Comparison of ENCODE assay signal across 9 mouse cellular contexts in the genomic region with DNA sequence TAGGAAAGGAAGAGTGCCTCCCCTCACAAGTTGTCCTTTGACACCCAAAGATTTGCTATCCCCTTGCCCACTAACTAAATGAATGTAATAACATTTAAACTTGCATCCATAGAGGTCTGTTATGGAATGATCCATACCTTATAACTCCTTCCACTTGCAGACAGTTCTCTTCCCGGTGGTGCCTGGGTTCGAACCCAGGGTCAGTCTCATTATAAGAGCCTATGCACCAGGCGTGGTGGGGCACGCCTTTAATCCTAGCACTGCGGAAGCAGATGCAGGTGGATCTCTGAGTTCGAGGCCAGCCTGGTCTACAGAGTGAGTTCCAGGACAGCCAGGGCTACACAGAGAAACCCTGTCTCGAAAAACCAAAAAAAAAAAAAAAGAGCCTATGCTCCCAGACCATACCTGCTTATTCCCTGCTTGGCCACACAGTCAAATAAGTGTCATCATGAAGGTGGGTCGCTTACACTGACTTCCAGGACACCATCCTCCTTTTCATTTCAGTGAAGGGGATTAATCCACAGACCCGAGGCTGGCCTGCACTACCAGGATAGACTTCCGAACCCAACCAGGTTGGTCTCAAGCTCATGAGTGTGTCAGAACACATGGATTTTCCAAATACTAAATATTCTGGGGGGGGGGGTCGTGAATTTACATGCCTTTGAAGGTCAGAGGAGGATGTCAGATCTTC. TPM values are rescaled to one million over a fixed set of nuclear protein-coding genes. Genes with fewer than 3 reads are reported as not detected.
DNase-seq lines count a peak whose midpoint lies in the region; ATAC-seq and TF ChIP-seq lines count a peak whose summit lies in the region.
"Had no signal": no experiment of that assay in that cellular context is flagged by ENCODE, and none has a peak within 500 bp of the region (broad histone marks: within the 10 kb centered on the region; RNA-seq: fewer than 3 reads in every experiment).

No protein-coding gene starts in this region.

- TF ChIP-seq POLR2A in ES-Bruce4 (IDR thresholded peaks at IDR 0.05; ENCODE audit: insufficient read depth, low read length) = no peak

- peaks cover 33% of the 10 kb centered on the region for H3K36me3 ChIP-seq in hindbrain, embryonic 12.5 days
- no peaks in the 10 kb centered on the region for H3K36me3 ChIP-seq in hindbrain, embryonic 11.5 days (ENCODE audit: control insufficient read depth, insufficient read depth, low read length)
- peaks cover 37% of the 10 kb centered on the region for H3K36me3 ChIP-seq in E14TG2a.4 (ENCODE audit: insufficient read depth, low read length)
- H3K36me3 ChIP-seq in ES-Bruce4 (ENCODE audit: control insufficient read depth, insufficient read depth, low read length, poor library complexity, severe bottlenecking) = peaks cover 15% of the 10 kb centered on the region
- H3K36me3 ChIP-seq in hindbrain, postnatal 0 days (ENCODE audit: insufficient read depth, low read length) = peaks cover 14% of the 10 kb centered on the region
- peaks cover 23% of the 10 kb centered on the region for H3K36me3 ChIP-seq in kidney, embryonic 16.5 days (ENCODE audit: insufficient read depth, low read length)

- peaks cover 24% of the 10 kb centered on the region for H3K27me3 ChIP-seq in hindbrain, embryonic 12.5 days
- H3K27me3 ChIP-seq in hindbrain, embryonic 11.5 days (ENCODE audit: control insufficient read depth, insufficient read depth, low read length) = peaks cover 20% of the 10 kb centered on the region
- H3K27me3 ChIP-seq in E14TG2a.4 (ENCODE audit: insufficient read depth, low read length) = no peaks in the 10 kb centered on the region; the same call in 1 of the 2 replicates
- H3K27me3 ChIP-seq in ES-Bruce4 (ENCODE audit: control insufficient read depth, insufficient read depth, low read length, poor library complexity, severe bottlenecking) = no peaks in the 10 kb centered on the region
- no peaks in the 10 kb centered on the region for H3K27me3 ChIP-seq in hindbrain, postnatal 0 days (ENCODE audit: insufficient read depth, low read length)
- peaks cover 20% of the 10 kb centered on the region for H3K27me3 ChIP-seq in kidney, embryonic 16.5 days (ENCODE audit: insufficient read depth, low read length)

- H3K27ac ChIP-seq in hindbrain, embryonic 12.5 days = no peak overlapping the region
- H3K27ac ChIP-seq in hindbrain, embryonic 11.5 days (ENCODE audit: low read depth, low read length) = no peak overlapping the region
- 0 out of 2 replicates have a peak overlapping the region, but pooled peaks have one; percentile 4 for H3K27ac ChIP-seq in ES-Bruce4 (ENCODE audit: insufficient read depth, low read length)
- H3K27ac ChIP-seq in hindbrain, postnatal 0 days = peak overlapping the region; percentile 97; the same call in 1 of the 2 replicates
- H3K27ac ChIP-seq in kidney, embryonic 16.5 days (ENCODE audit: low read length) = no peak overlapping the region

- H3K9me3 ChIP-seq in hindbrain, embryonic 12.5 days (replicated peaks) = no peaks in the 10 kb centered on the region
- H3K9me3 ChIP-seq in hindbrain, embryonic 11.5 days (ENCODE audit: control insufficient read depth, low read length) = no peaks in the 10 kb centered on the region
- H3K9me3 ChIP-seq in E14TG2a.4 (ENCODE audit: low read length) (no peaks in the 10 kb centered on the region), ES-Bruce4 (replicated peaks; ENCODE audit: control insufficient read depth, insufficient read depth, low read length, poor library complexity, severe bottlenecking) (no peaks in the 10 kb centered on the region)
- H3K9me3 ChIP-seq in hindbrain, postnatal 0 days (ENCODE audit: low read length) = no peaks in the 10 kb centered on the region
- no peaks in the 10 kb centered on the region for H3K9me3 ChIP-seq in kidney, embryonic 16.5 days (ENCODE audit: low read length)

- 74% methylated on average over 11 of the region's 11 CpGs for WGBS in hindbrain, embryonic 12.5 days
- 77% methylated on average over 11 of the region's 11 CpGs for WGBS in hindbrain, embryonic 11.5 days
- WGBS in hindbrain, postnatal 0 days = 78% methylated on average over 11 of the region's 11 CpGs
- WGBS in kidney, embryonic 16.5 days = 74% methylated on average over 11 of the region's 11 CpGs

- H3K4me1 ChIP-seq in hindbrain, embryonic 12.5 days = peaks cover 51% of the 10 kb centered on the region
- H3K4me1 ChIP-seq in hindbrain, embryonic 11.5 days (replicated peaks; ENCODE audit: control insufficient read depth, insufficient read depth, low read length) = peaks cover 24% of the 10 kb centered on the region
- H3K4me1 ChIP-seq in E14TG2a.4 (replicated peaks; ENCODE audit: low read depth, low read length) = peaks cover 81% of the 10 kb centered on the region
- no peaks in the 10 kb centered on the region for H3K4me1 ChIP-seq in ES-Bruce4 (ENCODE audit: control insufficient read depth, insufficient read depth, low read length)
- H3K4me1 ChIP-seq in hindbrain, postnatal 0 days (ENCODE audit: insufficient read depth, low read length) = peaks cover 24% of the 10 kb centered on the region
- peaks cover 49% of the 10 kb centered on the region for H3K4me1 ChIP-seq in kidney, embryonic 16.5 days (ENCODE audit: insufficient read depth, low read length)

- H3K9ac ChIP-seq in hindbrain, embryonic 12.5 days = no peak overlapping the region
- H3K9ac ChIP-seq in hindbrain, embryonic 11.5 days (ENCODE audit: low read depth, low read length) = no peak overlapping the region
- H3K9ac ChIP-seq in ES-Bruce4 (ENCODE audit: low read depth, poor library complexity, severe bottlenecking) = no peak overlapping the region
- no peak overlapping the region for H3K9ac ChIP-seq in hindbrain, postnatal 0 days (replicated peaks; ENCODE audit: low read length)
- no peak overlapping the region for H3K9ac ChIP-seq in kidney, embryonic 16.5 days (replicated peaks; ENCODE audit: low read length)

- 0 out of 2 replicates have a peak overlapping the region, but pooled peaks have one; percentile 72 for H3K4me3 ChIP-seq in hindbrain, embryonic 12.5 days
- no peak overlapping the region for H3K4me3 ChIP-seq in hindbrain, embryonic 11.5 days (ENCODE audit: low read depth, low read length)
- peak overlapping the region; percentile 90; the same call in 1 of the 2 replicates for H3K4me3 ChIP-seq in E14TG2a.4 (replicated peaks; ENCODE audit: low read length)
- no peak overlapping the region for H3K4me3 ChIP-seq in ES-Bruce4 (ENCODE audit: low read depth, low read length)
- no peak overlapping the region for H3K4me3 ChIP-seq in hindbrain, postnatal 0 days (ENCODE audit: low read length)
- no peak overlapping the region; the same call in 1 of the 2 replicates for H3K4me3 ChIP-seq in kidney, embryonic 16.5 days (ENCODE audit: low read length)

- TF ChIP-seq EP300 in ES-Bruce4 (IDR thresholded peaks at IDR 0.05; ENCODE audit: insufficient read depth, low read depth, low read length) = no peak

- no peak for ATAC-seq in hindbrain, embryonic 12.5 days (ENCODE audit: low FRiP score)
- no peak for ATAC-seq in hindbrain, embryonic 11.5 days (ENCODE audit: low FRiP score)
- ATAC-seq in hindbrain, postnatal 0 days = no peak
- no peak for ATAC-seq in kidney, embryonic 16.5 days (ENCODE audit: low FRiP score, low TSS enrichment)
- ATAC-seq in megakaryocyte-erythroid progenitor cell, adult 5-6 weeks (replicated peaks; ENCODE audit: low FRiP score, low TSS enrichment, poor library complexity, severe bottlenecking) = no peak

- no peak for TF ChIP-seq CTCF in E14TG2a.4 (conservative IDR thresholded peaks at IDR 0.05; ENCODE audit: low read length)
- TF ChIP-seq CTCF in ES-Bruce4 (IDR thresholded peaks at IDR 0.05; ENCODE audit: low read depth, low read length) = no peak
- TF ChIP-seq CTCF in hindbrain, postnatal 0 days (IDR thresholded peaks at IDR 0.05; ENCODE audit: low read depth) = no peak

- DNase-seq in hindbrain, embryonic 11.5 days (ENCODE audit: low spot score) = no peak
- DNase-seq in hindbrain, postnatal 0 days (ENCODE audit: low spot score) = no peak
- DNase-seq in urinary bladder, adult 2 months (ENCODE audit: low spot score) = no peak
- DNase-seq: heart, adult 2 months had no signal

- no peak overlapping the region for H3K4me2 ChIP-seq in hindbrain, embryonic 12.5 days (replicated peaks)
- no peak overlapping the region for H3K4me2 ChIP-seq in hindbrain, embryonic 11.5 days (replicated peaks; ENCODE audit: low read depth, low read length)
- H3K4me2 ChIP-seq in hindbrain, postnatal 0 days (ENCODE audit: low read depth, low read length) = no peak overlapping the region
- H3K4me2 ChIP-seq in kidney, embryonic 16.5 days (replicated peaks; ENCODE audit: low read depth, low read length) = no peak overlapping the region

RNA-seq across cellular contexts. Expression of gene Cbarp, which starts 0.5 kb away (rescaled TPM):
- 18.4 and 22.3 TPM in 2 replicates for polyA plus RNA-seq in hindbrain, embryonic 12.5 days (2016; fragmentation: Nextera tagmentation; extraction: Ambion mirVana)
- polyA plus RNA-seq in hindbrain, embryonic 11.5 days (2014; fragmentation: Nextera tagmentation; extraction: Ambion mirVana) = 15.1 and 16.7 TPM in 2 replicates
- 29.8 and 33.4 TPM in 2 replicates for polyA plus RNA-seq in ES-Bruce4 (2011; ENCODE audit: insufficient read depth, insufficient read length, low read depth, missing spikeins)
- total RNA-seq in hindbrain, postnatal 0 days (2014; rRNA removed) = 270 and 288 TPM in 2 replicates
- 95.5 and 106 TPM in 2 replicates for polyA plus RNA-seq in hindbrain, postnatal 0 days (2015; fragmentation: Nextera tagmentation; extraction: Ambion mirVana)
- polyA plus RNA-seq in urinary bladder, adult 2 months (2012; rRNA removed) = 9.2 and 12.2 TPM in 2 replicates
- polyA plus RNA-seq in kidney, embryonic 16.5 days (2015; fragmentation: Nextera tagmentation; extraction: Ambion mirVana) = 6.4 and 7.3 TPM in 2 replicates
- total RNA-seq in megakaryocyte-erythroid progenitor cell, adult 5-6 weeks (2014; fragmentation: Nextera tagmentation) = 5.2 and 10.5 TPM in 2 replicates
- total RNA-seq in megakaryocyte-erythroid progenitor cell, adult 5-6 weeks (2017) = 3.7 TPM in 1 of 2 replicates, not detected in the other

RNA-seq across cellular contexts. Expression of gene Atp5d, which starts 1.7 kb away (rescaled TPM):
- 351 and 385 TPM in 2 replicates for polyA plus RNA-seq in hindbrain, embryonic 12.5 days (2016; fragmentation: Nextera tagmentation; extraction: Ambion mirVana)
- 364 and 371 TPM in 2 replicates for polyA plus RNA-seq in hindbrain, embryonic 11.5 days (2014; fragmentation: Nextera tagmentation; extraction: Ambion mirVana)
- polyA plus RNA-seq in ES-Bruce4 (2011; ENCODE audit: insufficient read depth, insufficient read length, low read depth, missing spikeins) = 242 and 255 TPM in 2 replicates
- total RNA-seq in hindbrain, postnatal 0 days (2014; rRNA removed) = 273 and 303 TPM in 2 replicates
- 733 and 736 TPM in 2 replicates for polyA plus RNA-seq in hindbrain, postnatal 0 days (2015; fragmentation: Nextera tagmentation; extraction: Ambion mirVana)
- polyA plus RNA-seq in urinary bladder, adult 2 months (2012; rRNA removed) = 367 and 372 TPM in 2 replicates
- polyA plus RNA-seq in kidney, embryonic 16.5 days (2015; fragmentation: Nextera tagmentation; extraction: Ambion mirVana) = 676 and 688 TPM in 2 replicates
- total RNA-seq in megakaryocyte-erythroid progenitor cell, adult 5-6 weeks (2014; fragmentation: Nextera tagmentation) = 282 and 325 TPM in 2 replicates
- total RNA-seq in megakaryocyte-erythroid progenitor cell, adult 5-6 weeks (2017) = 29.3 and 49.3 TPM in 2 replicates

RNA-seq across cellular contexts. Expression of gene Midn, which starts 8.0 kb away (rescaled TPM):
- polyA plus RNA-seq in hindbrain, embryonic 12.5 days (2016; fragmentation: Nextera tagmentation; extraction: Ambion mirVana) = 42.1 and 54.5 TPM in 2 replicates
- polyA plus RNA-seq in hindbrain, embryonic 11.5 days (2014; fragmentation: Nextera tagmentation; extraction: Ambion mirVana) = 66.7 and 67.1 TPM in 2 replicates
- polyA plus RNA-seq in ES-Bruce4 (2011; ENCODE audit: insufficient read depth, insufficient read length, low read depth, missing spikeins) = 67.4 and 73.2 TPM in 2 replicates
- 146 and 172 TPM in 2 replicates for total RNA-seq in hindbrain, postnatal 0 days (2014; rRNA removed)
- 14.7 and 15.8 TPM in 2 replicates for polyA plus RNA-seq in hindbrain, postnatal 0 days (2015; fragmentation: Nextera tagmentation; extraction: Ambion mirVana)
- 21.2 and 30.5 TPM in 2 replicates for polyA plus RNA-seq in urinary bladder, adult 2 months (2012; rRNA removed)
- 15.9 and 16.8 TPM in 2 replicates for polyA plus RNA-seq in kidney, embryonic 16.5 days (2015; fragmentation: Nextera tagmentation; extraction: Ambion mirVana)
- 30.9 and 34.0 TPM in 2 replicates for total RNA-seq in megakaryocyte-erythroid progenitor cell, adult 5-6 weeks (2014; fragmentation: Nextera tagmentation)
- 9.4 and 10.5 TPM in 2 replicates for total RNA-seq in megakaryocyte-erythroid progenitor cell, adult 5-6 weeks (2017)

RNA-seq across cellular contexts. Expression of gene Stk11, which starts 24.5 kb away (rescaled TPM):
- 13.1 and 16.1 TPM in 2 replicates for polyA plus RNA-seq in hindbrain, embryonic 12.5 days (2016; fragmentation: Nextera tagmentation; extraction: Ambion mirVana)
- 21.3 and 26.8 TPM in 2 replicates for polyA plus RNA-seq in hindbrain, embryonic 11.5 days (2014; fragmentation: Nextera tagmentation; extraction: Ambion mirVana)
- 70.3 and 91.6 TPM in 2 replicates for polyA plus RNA-seq in ES-Bruce4 (2011; ENCODE audit: insufficient read depth, insufficient read length, low read depth, missing spikeins)
- total RNA-seq in hindbrain, postnatal 0 days (2014; rRNA removed) = 86.4 and 86.6 TPM in 2 replicates
- 13.9 and 15.0 TPM in 2 replicates for polyA plus RNA-seq in hindbrain, postnatal 0 days (2015; fragmentation: Nextera tagmentation; extraction: Ambion mirVana)
- polyA plus RNA-seq in urinary bladder, adult 2 months (2012; rRNA removed) = 77.3 and 89.9 TPM in 2 replicates
- polyA plus RNA-seq in kidney, embryonic 16.5 days (2015; fragmentation: Nextera tagmentation; extraction: Ambion mirVana) = 18.2 and 20.2 TPM in 2 replicates
- total RNA-seq in megakaryocyte-erythroid progenitor cell, adult 5-6 weeks (2014; fragmentation: Nextera tagmentation) = 152 and 213 TPM in 2 replicates
- 116 and 174 TPM in 2 replicates for total RNA-seq in megakaryocyte-erythroid progenitor cell, adult 5-6 weeks (2017)

RNA-seq across cellular contexts. Expression of gene Cirbp, which starts 25.7 kb away (rescaled TPM):
- 235 and 271 TPM in 2 replicates for polyA plus RNA-seq in hindbrain, embryonic 12.5 days (2016; fragmentation: Nextera tagmentation; extraction: Ambion mirVana)
- polyA plus RNA-seq in hindbrain, embryonic 11.5 days (2014; fragmentation: Nextera tagmentation; extraction: Ambion mirVana) = 83.4 and 90.4 TPM in 2 replicates
- polyA plus RNA-seq in ES-Bruce4 (2011; ENCODE audit: insufficient read depth, insufficient read length, low read depth, missing spikeins) = 51.9 and 58.2 TPM in 2 replicates
- total RNA-seq in hindbrain, postnatal 0 days (2014; rRNA removed) = 257 and 261 TPM in 2 replicates
- 730 and 732 TPM in 2 replicates for polyA plus RNA-seq in hindbrain, postnatal 0 days (2015; fragmentation: Nextera tagmentation; extraction: Ambion mirVana)
- polyA plus RNA-seq in urinary bladder, adult 2 months (2012; rRNA removed) = 249 and 276 TPM in 2 replicates
- 96.2 and 101 TPM in 2 replicates for polyA plus RNA-seq in kidney, embryonic 16.5 days (2015; fragmentation: Nextera tagmentation; extraction: Ambion mirVana)
- 31.5 and 44.0 TPM in 2 replicates for total RNA-seq in megakaryocyte-erythroid progenitor cell, adult 5-6 weeks (2014; fragmentation: Nextera tagmentation)
- total RNA-seq in megakaryocyte-erythroid progenitor cell, adult 5-6 weeks (2017) = 30.8 and 73.1 TPM in 2 replicates

Comparison
In these comparisons a context has a peak if more than half of its experiments do, and no peak if none do; other contexts are left out.
1. H3K27ac ChIP-seq: peak in ES-Bruce4 (single experiment) and hindbrain, postnatal 0 days (single experiment); none in hindbrain, embryonic 12.5 days (single experiment), hindbrain, embryonic 11.5 days (single experiment) and kidney, embryonic 16.5 days (single experiment).
2. H3K4me3 ChIP-seq: peak in hindbrain, embryonic 12.5 days (single experiment) and E14TG2a.4 (single experiment); none in hindbrain, embryonic 11.5 days (single experiment), ES-Bruce4 (single experiment), hindbrain, postnatal 0 days (single experiment) and kidney, embryonic 16.5 days (single experiment).